Mouse (Mus musculus): ENCODE measurements at regions not wholly inside any gene's neighbourhood (a gene's known extent, or its start where the extent isn't known, plus 50 kb on each side); places are given as distances from the start of the nearest gene placed in this dataset.

GRCm38 (mm10) chr9:41359286-41359685 lies 197.8 kb upstream of the Ubash3b start:
- TF ChIP-seq CTCF (IDR thresholded peaks at IDR 0.05; ENCODE audit: low read depth, low read length) (no peak), POLR2A (IDR thresholded peaks at IDR 0.05; ENCODE audit: borderline replicate concordance, low read depth, low read length) (no peak)
